Mouse (Mus musculus): ENCODE results near the gene Vmn1r113. TPM values are rescaled to one million over a fixed set of nuclear protein-coding genes. Genes with fewer than 3 reads are reported as not detected.

The Vmn1r113 gene
- not detected for polyA plus RNA-seq (2017; shearing (Covaris generic))

GRCm38 (mm10) chr7:20786985-20787384 lies at the start of gene Vmn1r113:
TSS of gene Vmn1r113 (plus strand) at chr7:20787285.

DNA sequence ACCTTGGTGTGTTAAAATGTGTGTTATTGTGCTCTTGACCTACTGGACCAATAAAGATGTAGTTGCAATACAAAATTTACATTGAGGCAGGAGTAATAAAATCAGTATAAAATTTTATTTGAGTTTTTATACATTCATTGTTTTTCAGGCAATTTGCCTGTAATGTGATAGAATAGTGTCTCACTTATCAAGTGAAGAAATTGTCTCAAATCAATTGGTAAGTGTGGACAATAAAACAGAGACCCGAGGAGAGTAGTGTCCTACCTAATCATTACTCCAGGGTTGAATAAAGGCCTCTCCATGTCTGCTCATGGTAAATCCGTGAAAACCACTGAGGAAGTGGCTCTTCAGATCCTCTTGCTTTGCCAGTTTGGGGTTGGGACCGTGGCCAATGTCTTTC lies 16.2 kb upstream of the Vmn1r113 start, which contains the start of gene Vmn1r112:
Gene Vmn1r112, plus strand, starts transcription at position 301 of the 400 bp plus-strand sequence.

GRCm38 (mm10) chr7:20812086-20812485 lies 25.0 kb downstream of the Vmn1r113 start, which contains the start of gene Vmn1r114:
TSS of gene Vmn1r114 (minus strand) at chr7:20812186.

Other genes with a start within 250 kb of the Vmn1r113 start
- not detected for gene Gm5726, start 241.5 kb upstream of the Vmn1r113 start, polyA plus RNA-seq (2017; shearing (Covaris generic))
- not detected for gene Gm4141, start 211.0 kb upstream of the Vmn1r113 start, polyA plus RNA-seq (2017; shearing (Covaris generic))
- not detected for gene Gm4513, start 188.3 kb upstream of the Vmn1r113 start, polyA plus RNA-seq (2017; shearing (Covaris generic))
- not detected for gene Vmn1r107, start 118.4 kb upstream of the Vmn1r113 start, polyA plus RNA-seq (2017; shearing (Covaris generic))
- gene Vmn1r111, start 84.1 kb upstream of the Vmn1r113 start, polyA plus RNA-seq (2017; shearing (Covaris generic)), result not detected
- gene Gm10668, start 56.7 kb upstream of the Vmn1r113 start, polyA plus RNA-seq (2017; shearing (Covaris generic)), result not detected
- not detected for gene Vmn1r112, start 16.1 kb upstream of the Vmn1r113 start, polyA plus RNA-seq (2017; shearing (Covaris generic))
- gene Vmn1r114, start 24.9 kb downstream of the Vmn1r113 start, polyA plus RNA-seq (2017; shearing (Covaris generic)), result not detected
- not detected for gene Vmn1r115, start 57.7 kb downstream of the Vmn1r113 start, polyA plus RNA-seq (2017; shearing (Covaris generic))
- gene Vmn1r116, start 85.0 kb downstream of the Vmn1r113 start, polyA plus RNA-seq (2017; shearing (Covaris generic)), result not detected
- gene Vmn1r117, start 96.8 kb downstream of the Vmn1r113 start, polyA plus RNA-seq (2017; shearing (Covaris generic)), result not detected
- gene Vmn1r118, start 125.1 kb downstream of the Vmn1r113 start, polyA plus RNA-seq (2017; shearing (Covaris generic)), result not detected
- not detected for gene Vmn1r119, start 225.2 kb downstream of the Vmn1r113 start, polyA plus RNA-seq (2017; shearing (Covaris generic))

Measured in activated CD4-positive, CD25-positive, alpha-beta regulatory T cell, adult 9 weeks (primary cell).